Mouse (Mus musculus): ENCODE data around the gene Skor1. TPM values are rescaled to one million over a fixed set of nuclear protein-coding genes. Genes with fewer than 3 reads are reported as not detected.

The Skor1 gene
- polyA plus RNA-seq, 1 experiment = not detected

GRCm38 (mm10) chr9:63099344-63099743 lies 49.4 kb downstream of the Skor1 start:
- DNase-seq (ENCODE audit: low read depth, low spot score) = no peak
- WGBS = 90% methylated on average over 4 of the region's 4 CpGs

- no peak for DNase-seq (ENCODE audit: low read depth, low spot score)
- WGBS = 83% methylated on average over 4 of the region's 4 CpGs
Observed at GRCm38 (mm10) chr9:63098887-63099286, 49.9 kb downstream of the Skor1 start.

GRCm38 (mm10) chr9:63097204-63097603 lies 51.6 kb downstream of the Skor1 start:
- WGBS = 71% methylated on average over 1 of the region's 1 CpGs
- DNase-seq (ENCODE audit: low read depth, low spot score) = no peak

GRCm38 (mm10) chr9:63094030-63094429 lies 54.7 kb downstream of the Skor1 start:
- DNase-seq (ENCODE audit: low read depth, low spot score) = no peak
- WGBS = 54% methylated on average over 1 of the region's 1 CpGs

GRCm38 (mm10) chr9:63092567-63092966 lies 56.2 kb downstream of the Skor1 start:
- no peak for DNase-seq (ENCODE audit: low read depth, low spot score)
- 25% methylated on average over 6 of the region's 6 CpGs for WGBS

- DNase-seq (ENCODE audit: low read depth, low spot score) = no peak
- 2% methylated on average over 13 of the region's 13 CpGs for WGBS
Observed at GRCm38 (mm10) chr9:63091971-63092528, 56.7 kb downstream of the Skor1 start.

- no peak for DNase-seq (ENCODE audit: low read depth, low spot score)
- 7% methylated on average over 23 of the region's 23 CpGs for WGBS
Observed at GRCm38 (mm10) chr9:63091101-63091921, 57.5 kb downstream of the Skor1 start.

- 98% methylated on average over 4 of the region's 4 CpGs for WGBS
Observed at GRCm38 (mm10) chr9:63089141-63089540, 59.6 kb downstream of the Skor1 start.

More at GRCm38 (mm10) chr9:63089141-63089540, 59.6 kb downstream of the Skor1 start:
- no peak for DNase-seq (ENCODE audit: low read depth, low spot score)

Other genes with a start within 250 kb of the Skor1 start
- gene Pias1, start 161.0 kb downstream of the Skor1 start, polyA plus RNA-seq (2012; rRNA removed) = 8.6 and 18.6 TPM in 2 replicates
- 13.3 and 18.7 TPM in 2 replicates for gene Map2k5, start 228.9 kb upstream of the Skor1 start, polyA plus RNA-seq (2012; rRNA removed)